Comparison of ENCODE assay signal across 8 mouse cellular contexts in genomic region chr2:11113191-11113590, GRCm38 (mm10). TPM values are rescaled to one million over a fixed set of nuclear protein-coding genes. Genes with fewer than 3 reads are reported as not detected.
DNase-seq lines count a peak whose midpoint lies in the region; ATAC-seq and TF ChIP-seq lines count a peak whose summit lies in the region.
"Had no signal": no experiment of that assay in that cellular context is flagged by ENCODE, and none has a peak within 500 bp of the region (broad histone marks: within the 10 kb centered on the region; RNA-seq: fewer than 3 reads in every experiment).

No protein-coding gene starts in this region.

- no peak overlapping the region for H3K9ac ChIP-seq in heart, postnatal 0 days (replicated peaks; ENCODE audit: low read depth, low read length)

- WGBS in heart, postnatal 0 days: 29% methylated on average over 8 of the region's 8 CpGs

- no peak overlapping the region for H3K27ac ChIP-seq in heart, postnatal 0 days (ENCODE audit: low read depth)

- no peak overlapping the region for H3K4me3 ChIP-seq in heart, postnatal 0 days (ENCODE audit: low read depth, low read length)
- H3K4me3 ChIP-seq: myocyte had no signal

- no peak for ATAC-seq in heart, postnatal 0 days (ENCODE audit: insufficient read depth, low read depth)

- TF ChIP-seq EP300 in heart, postnatal 0 days (IDR thresholded peaks at IDR 0.05; ENCODE audit: low read depth): no peak

- H3K4me2 ChIP-seq in heart, postnatal 0 days (ENCODE audit: low read depth, low read length): no peak overlapping the region

- no peaks in the 10 kb centered on the region for H3K4me1 ChIP-seq in heart, postnatal 0 days (ENCODE audit: control insufficient read depth, insufficient read depth)

- no peaks in the 10 kb centered on the region for H3K27me3 ChIP-seq in heart, postnatal 0 days (ENCODE audit: control insufficient read depth, insufficient read depth, low read length)

- TF ChIP-seq CTCF in heart, postnatal 0 days (IDR thresholded peaks at IDR 0.05; ENCODE audit: low read depth): peak; percentile 60

- no peaks in the 10 kb centered on the region for H3K9me3 ChIP-seq in heart, postnatal 0 days (replicated peaks; ENCODE audit: control insufficient read depth, low read length)

- peak; percentile 68 for DNase-seq in 416B (ENCODE audit: low read depth)
- peak; percentile 68 to 70 for DNase-seq in B cell, adult 2 months
- DNase-seq in cerebellum, adult 8-10 months: peak; percentile 10
- peak; percentile 39 for DNase-seq in heart, postnatal 0 days (ENCODE audit: low spot score)
- peak; percentile 24 to 32 for DNase-seq in kidney, postnatal 4 days
- peak; percentile 62 for DNase-seq in lung, postnatal 14 days
- DNase-seq in skeletal muscle tissue, adult 2 months (ENCODE audit: low read depth, low spot score): peak; percentile 39

- no peaks in the 10 kb centered on the region for H3K36me3 ChIP-seq in heart, postnatal 0 days (replicated peaks; ENCODE audit: control insufficient read depth, insufficient read depth, low read length)

RNA-seq across cellular contexts. Expression of gene Prkcq, which starts 58.7 kb away (rescaled TPM):
- total RNA-seq in heart, postnatal 0 days (2014; rRNA removed; ENCODE audit: low replicate concordance): 0.93 TPM in 1 of 2 replicates, not detected in the other
- polyA plus RNA-seq in heart, postnatal 0 days (2015; fragmentation: Nextera tagmentation; extraction: Ambion mirVana): 0.48 and 0.59 TPM in 2 replicates

Comparison
In these comparisons a context has a peak if more than half of its experiments do, and no peak if none do; other contexts are left out.
1. DNase-seq: peak in every context shown above with its lines; median percentile 69 in B cell, adult 2 months; 68 in 416B; 62 in lung, postnatal 14 days; 39 in heart, postnatal 0 days; 39 in skeletal muscle tissue, adult 2 months; 28 in kidney, postnatal 4 days; 10 in cerebellum, adult 8-10 months.